Mouse (Mus musculus) embryonic facial prominence, embryonic 14.5 days (tissue): ENCODE data around the gene Kctd17. TPM values are rescaled to one million over a fixed set of nuclear protein-coding genes. Genes with fewer than 3 reads are reported as not detected.

Source experiments
- ATAC-seq: fragments of 200-750 bp; cut with Nextera tagmentation; 2 replicates; pipeline ENCODE4 v1.8.0; 2017; ENCODE audit warnings: low read depth, moderate number of reproducible peaks, moderate TSS enrichment
- DNase-seq: peaks from one replicate; pipeline ENCODE4 v3.0.0-alpha.2; 2015; ENCODE audit warnings: low spot score
- H3K27ac ChIP-seq: fragments of 300-500 bp; sonication (generic); replicated peaks from 2 replicates; pipeline ENCODE4 v1.5.1; 2014; ENCODE audit warnings: low read depth, mild to moderate bottlenecking, low read length, moderate library complexity
- H3K27me3 ChIP-seq: fragments of 300-500 bp; sonication (generic); replicated peaks from 2 replicates; pipeline ENCODE4 v1.6.1; 2014; ENCODE audit warnings: low read length; ENCODE audit not compliant: control insufficient read depth, insufficient read depth
- H3K36me3 ChIP-seq: fragments of 300-500 bp; sonication (generic); 2 replicates; pipeline ENCODE4 v1.6.1; 2014; ENCODE audit warnings: low read length, mixed read lengths; ENCODE audit not compliant: control insufficient read depth, insufficient read depth
- H3K4me1 ChIP-seq: fragments of 300-500 bp; sonication (generic); 2 replicates; pipeline ENCODE4 v1.6.1; 2014; ENCODE audit warnings: antibody characterized with exemption, low read length; ENCODE audit not compliant: control insufficient read depth, insufficient read depth
- H3K4me2 ChIP-seq: fragments of 300-500 bp; sonication (generic); 2 replicates; pipeline ENCODE4 v1.6.1; 2014; ENCODE audit warnings: low read depth, mild to moderate bottlenecking, low read length, moderate library complexity, mixed read lengths
- H3K4me3 ChIP-seq: fragments of 300-500 bp; sonication (generic); 2 replicates; pipeline ENCODE4 v1.5.1; 2014; ENCODE audit warnings: low read depth, mild to moderate bottlenecking, low read length
- H3K9ac ChIP-seq: fragments of 300-500 bp; sonication (generic); 2 replicates; pipeline ENCODE4 v1.6.1; 2014; ENCODE audit warnings: low read depth, mild to moderate bottlenecking, low read length, moderate library complexity, mixed read lengths
- H3K9me3 ChIP-seq: fragments of 300-500 bp; sonication (generic); 2 replicates; pipeline ENCODE4 v1.6.1; 2016; ENCODE audit warnings: low read length; ENCODE audit not compliant: control insufficient read depth
- WGBS: fragments of 180-500 bp; shearing (Covaris S2); extraction: QIAGEN DNeasy Blood & Tissue Kit; methylation state at CpG from one replicate; pipeline ENCODE4 v1.1.7; 2014; 5-methylcytosine and 5-hydroxymethylcytosine counted together
- polyA plus RNA-seq: library from polyadenylated mRNA; unstranded; fragments of >200 nt; fragmentation: Nextera tagmentation; extraction: Ambion mirVana; gene quantifications from 2 replicates; pipeline ENCODE4 v1.2.1, GENCODE M21; 2014

Gene Kctd17
- polyA plus RNA-seq, 1 experiment from 2014 or later: 46.9 TPM

DNA sequence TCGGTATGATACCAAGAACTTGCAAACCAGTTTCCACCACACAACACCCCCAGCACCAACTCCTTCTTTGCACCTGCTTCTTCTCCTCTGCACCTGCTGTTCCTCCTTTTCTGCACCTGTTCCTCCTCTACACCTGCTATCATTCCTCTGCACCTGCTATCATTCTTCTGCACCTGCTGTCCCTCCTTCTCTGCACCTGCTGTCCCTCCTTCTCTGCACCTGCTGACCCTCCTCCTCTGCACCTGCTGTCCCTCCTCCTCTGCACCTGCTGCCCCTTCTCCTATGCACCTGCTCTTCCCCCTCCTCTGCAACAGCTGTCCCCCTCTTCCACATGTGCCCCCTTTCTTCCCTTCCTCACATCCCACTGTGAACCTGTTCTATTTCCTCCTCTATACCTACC is 58.2 kb downstream of the Kctd17 start:
- H3K9me3 ChIP-seq: no peaks in the 10 kb centered on the region
- H3K36me3 ChIP-seq: no peaks in the 10 kb centered on the region
- ATAC-seq: no peak
- H3K9ac ChIP-seq: no peak overlapping the region
- no peak overlapping the region for H3K27ac ChIP-seq
- H3K4me2 ChIP-seq: no peak overlapping the region
- H3K4me3 ChIP-seq: no peak overlapping the region
- 71% methylated on average over 1 of the region's 1 CpGs for WGBS
- no peaks in the 10 kb centered on the region for H3K4me1 ChIP-seq
- H3K27me3 ChIP-seq: no peaks in the 10 kb centered on the region
- no peak for DNase-seq

DNA sequence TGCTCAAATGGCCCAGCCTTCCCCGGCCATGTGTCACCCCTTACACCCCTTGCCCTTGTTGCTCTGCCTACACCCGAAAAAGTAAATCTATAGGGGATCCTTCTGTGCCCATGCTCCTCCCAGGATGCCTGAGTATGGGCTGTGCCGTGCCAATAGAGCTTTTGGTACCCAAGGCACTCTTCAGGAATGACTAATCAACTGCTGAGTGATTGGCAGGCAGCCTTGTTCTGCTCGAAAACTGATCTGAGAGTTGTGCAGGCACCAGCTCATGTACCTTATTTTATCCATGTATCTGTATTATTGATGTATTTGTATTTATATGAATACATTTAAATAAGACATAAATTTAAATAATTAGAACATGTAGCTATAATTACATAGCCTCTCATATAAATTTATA is 58.7 kb downstream of the Kctd17 start:
- WGBS: 60% methylated on average over 4 of the region's 4 CpGs
- H3K4me3 ChIP-seq: no peak overlapping the region
- H3K36me3 ChIP-seq: no peaks in the 10 kb centered on the region
- H3K9me3 ChIP-seq: no peaks in the 10 kb centered on the region
- DNase-seq (no peak), ATAC-seq (no peak)
- H3K27ac ChIP-seq: no peak overlapping the region
- no peaks in the 10 kb centered on the region for H3K4me1 ChIP-seq
- H3K9ac ChIP-seq: no peak overlapping the region
- no peak overlapping the region for H3K4me2 ChIP-seq
- H3K27me3 ChIP-seq: no peaks in the 10 kb centered on the region

Other genes with a start within 250 kb of the Kctd17 start
- gene Pvalb, start 222.2 kb upstream of the Kctd17 start, polyA plus RNA-seq: 2.5 and 3.4 TPM in 2 replicates
- gene Ncf4, start 183.8 kb upstream of the Kctd17 start, polyA plus RNA-seq: 5.2 and 7.0 TPM in 2 replicates
- gene Csf2rb2, start 122.8 kb upstream of the Kctd17 start, polyA plus RNA-seq: 0.71 and 1.3 TPM in 2 replicates
- gene Csf2rb, start 102.8 kb upstream of the Kctd17 start, polyA plus RNA-seq: 4.2 and 4.6 TPM in 2 replicates
- gene Tex33, start 32.7 kb upstream of the Kctd17 start, polyA plus RNA-seq: not detected in 2 replicates
- gene Tst, start 22.7 kb upstream of the Kctd17 start, polyA plus RNA-seq: 35.0 and 39.1 TPM in 2 replicates
- 3.0 and 3.5 TPM in 2 replicates for gene Mpst, start 22.1 kb upstream of the Kctd17 start, polyA plus RNA-seq
- gene Tmprss6, start 40.1 kb downstream of the Kctd17 start, polyA plus RNA-seq: 1.1 and 1.5 TPM in 2 replicates
- gene Il2rb, start 66.7 kb downstream of the Kctd17 start, polyA plus RNA-seq: 0.42 and 0.55 TPM in 2 replicates
- 64.1 and 67.5 TPM in 2 replicates for gene C1qtnf6, start 102.9 kb downstream of the Kctd17 start, polyA plus RNA-seq
- 0.14 TPM in 1 of 2 replicates, not detected in the other for gene Sstr3, start 116.1 kb downstream of the Kctd17 start, polyA plus RNA-seq
- gene Rac2, start 144.2 kb downstream of the Kctd17 start, polyA plus RNA-seq: 27.9 and 29.2 TPM in 2 replicates
- gene Cyth4, start 168.5 kb downstream of the Kctd17 start, polyA plus RNA-seq: 6.9 and 7.2 TPM in 2 replicates